Mouse (Mus musculus): ENCODE measurements around the gene Ripor3. TPM values are rescaled to one million over a fixed set of nuclear protein-coding genes. Genes with fewer than 3 reads are reported as not detected.
"Not testable (repeated sequence)": the region's sequence is repeated elsewhere in the genome, so short reads cannot be mapped to it uniquely, and the experiment has no call there.

The Ripor3 gene
- polyA plus RNA-seq (2017; shearing (Covaris generic)): under 1 TPM; 0.16 to 0.49 (median 0.33) TPM

GRCm38 (mm10) chr2:168009936-168010668 lies at the start of gene Ripor3:
Ripor3 (minus strand) TSS chr2:168010618.
- peak; percentile 78 for ATAC-seq

GRCm38 (mm10) chr2:168059200-168059790 lies 48.9 kb upstream of the Ripor3 start:
- ATAC-seq: no peak

- ATAC-seq: no peak
Measured at GRCm38 (mm10) chr2:168058488-168059199, 48.2 kb upstream of the Ripor3 start.

- not testable (repeated sequence) for ATAC-seq
Measured at GRCm38 (mm10) chr2:168057876-168058275, 47.5 kb upstream of the Ripor3 start.

GRCm38 (mm10) chr2:168056666-168056933 lies 46.2 kb upstream of the Ripor3 start:
- no peak for ATAC-seq

GRCm38 (mm10) chr2:168055910-168056665 lies 45.7 kb upstream of the Ripor3 start:
- ATAC-seq: no peak

GRCm38 (mm10) chr2:168054142-168054541 lies 43.7 kb upstream of the Ripor3 start:
- no peak for ATAC-seq

- no peak for ATAC-seq
Measured at GRCm38 (mm10) chr2:168052689-168053088, 42.3 kb upstream of the Ripor3 start.

GRCm38 (mm10) chr2:168052156-168052555 lies 41.7 kb upstream of the Ripor3 start:
- no peak for ATAC-seq

- ATAC-seq: no peak
Measured at GRCm38 (mm10) chr2:168050000-168050942, 39.9 kb upstream of the Ripor3 start.

- ATAC-seq: no peak
Measured at GRCm38 (mm10) chr2:168049002-168049635, 38.7 kb upstream of the Ripor3 start.

GRCm38 (mm10) chr2:168046467-168046866 lies 36.0 kb upstream of the Ripor3 start:
- no peak for ATAC-seq

- ATAC-seq: no peak
Measured at GRCm38 (mm10) chr2:168045771-168046170, 35.4 kb upstream of the Ripor3 start.

GRCm38 (mm10) chr2:168045357-168045756 lies 34.9 kb upstream of the Ripor3 start:
- no peak for ATAC-seq

- no peak for ATAC-seq
Measured at GRCm38 (mm10) chr2:168044681-168045287, 34.4 kb upstream of the Ripor3 start.

- ATAC-seq: no peak
Measured at GRCm38 (mm10) chr2:168042019-168042418, 31.6 kb upstream of the Ripor3 start.

GRCm38 (mm10) chr2:168040751-168041150 lies 30.3 kb upstream of the Ripor3 start:
- ATAC-seq: no peak

GRCm38 (mm10) chr2:168037063-168037462 lies 26.6 kb upstream of the Ripor3 start:
- ATAC-seq: no peak

- ATAC-seq: no peak
Measured at GRCm38 (mm10) chr2:168035907-168036306, 25.5 kb upstream of the Ripor3 start.

GRCm38 (mm10) chr2:168033905-168034304 lies 23.5 kb upstream of the Ripor3 start:
- no peak for ATAC-seq

- ATAC-seq: no peak
Measured at GRCm38 (mm10) chr2:168031842-168032241, 21.4 kb upstream of the Ripor3 start.

Measured in inflammation-experienced regulatory T-cells, adult 6 months (primary cell).